Comparison of ENCODE assay signal across 11 mouse cellular contexts in genomic region chr15:95370720-95371395, GRCm38 (mm10).
DNase-seq lines count a peak whose midpoint lies in the region; ATAC-seq and TF ChIP-seq lines count a peak whose summit lies in the region.
"Had no signal": no experiment of that assay in that cellular context is flagged by ENCODE, and none has a peak within 500 bp of the region (broad histone marks: within the 10 kb centered on the region; RNA-seq: fewer than 3 reads in every experiment).

No protein-coding gene starts in this region.

- H3K36me3 ChIP-seq in forebrain, embryonic 13.5 days (ENCODE audit: poor library complexity, severe bottlenecking): peaks cover 3% of the 10 kb centered on the region; the same call in 1 of the 2 replicates
- no peaks in the 10 kb centered on the region for H3K36me3 ChIP-seq in forebrain, embryonic 12.5 days (replicated peaks)
- no peaks in the 10 kb centered on the region for H3K36me3 ChIP-seq in C2C12 (ENCODE audit: control insufficient read depth, insufficient read depth)
- no peaks in the 10 kb centered on the region for H3K36me3 ChIP-seq in thymus, adult 2 months (ENCODE audit: control insufficient read depth, insufficient read depth, low read length)
- H3K36me3 ChIP-seq: embryonic facial prominence, embryonic 13.5 days; heart, embryonic 13.5 days had no signal

- 78% methylated on average over 16 of the region's 16 CpGs for WGBS in forebrain, embryonic 13.5 days
- WGBS in forebrain, embryonic 12.5 days: 83% methylated on average over 16 of the region's 16 CpGs
- 81% methylated on average over 16 of the region's 16 CpGs for WGBS in thymus, adult 2 months

- H3K79me3 ChIP-seq in C2C12 (ENCODE audit: low read depth): no peaks in the 10 kb centered on the region

- no peaks in the 10 kb centered on the region for H3K27me3 ChIP-seq in forebrain, embryonic 13.5 days
- H3K27me3 ChIP-seq in forebrain, embryonic 12.5 days: no peaks in the 10 kb centered on the region
- no peaks in the 10 kb centered on the region for H3K27me3 ChIP-seq in C2C12 (ENCODE audit: control insufficient read depth, insufficient read depth, insufficient read length)
- H3K27me3 ChIP-seq in thymus, adult 2 months (ENCODE audit: control insufficient read depth, insufficient read depth, low read length): no peaks in the 10 kb centered on the region
- H3K27me3 ChIP-seq: embryonic facial prominence, embryonic 13.5 days; heart, embryonic 13.5 days had no signal

- no peak for TF ChIP-seq POLR2A in thymus, adult 2 months (IDR thresholded peaks at IDR 0.05; ENCODE audit: control insufficient read depth, extremely low read depth, insufficient read depth, low read length, poor library complexity)

- H3K4me1 ChIP-seq in forebrain, embryonic 13.5 days: no peaks in the 10 kb centered on the region
- H3K4me1 ChIP-seq in forebrain, embryonic 12.5 days: 0 out of 2 replicates have a peak, but pooled peaks cover 8% of the 10 kb centered on the region
- H3K4me1 ChIP-seq in thymus, adult 2 months (replicated peaks; ENCODE audit: control insufficient read depth, insufficient read depth, low read length): no peaks in the 10 kb centered on the region
- H3K4me1 ChIP-seq: embryonic facial prominence, embryonic 13.5 days; heart, embryonic 13.5 days had no signal

- no peak overlapping the region for H3K4me3 ChIP-seq in forebrain, embryonic 13.5 days
- H3K4me3 ChIP-seq in forebrain, embryonic 12.5 days (replicated peaks): no peak overlapping the region
- H3K4me3 ChIP-seq in C2C12 (ENCODE audit: insufficient read depth, poor library complexity, severe bottlenecking): peak overlapping the region; percentile 18
- no peak overlapping the region for H3K4me3 ChIP-seq in thymus, adult 2 months (ENCODE audit: control insufficient read depth, insufficient read depth, low read length)
- H3K4me3 ChIP-seq: embryonic facial prominence, embryonic 13.5 days; heart, embryonic 13.5 days had no signal

- H3K27ac ChIP-seq in forebrain, embryonic 13.5 days: no peak overlapping the region
- no peak overlapping the region for H3K27ac ChIP-seq in forebrain, embryonic 12.5 days
- no peak overlapping the region for H3K27ac ChIP-seq in thymus, adult 2 months (ENCODE audit: control insufficient read depth, insufficient read depth, low read length)
- H3K27ac ChIP-seq: embryonic facial prominence, embryonic 13.5 days; heart, embryonic 13.5 days; macrophage had no signal

- peak overlapping the region; percentile 56 for H3ac ChIP-seq in C2C12 (ENCODE audit: control insufficient read depth, insufficient read length, low read depth)

- H3K4me2 ChIP-seq in forebrain, embryonic 13.5 days: no peak overlapping the region
- no peak overlapping the region for H3K4me2 ChIP-seq in forebrain, embryonic 12.5 days
- H3K4me2 ChIP-seq: embryonic facial prominence, embryonic 13.5 days; heart, embryonic 13.5 days had no signal

- ATAC-seq in forebrain, embryonic 13.5 days: peak; percentile 48; the same call in 1 of the 2 replicates
- ATAC-seq in forebrain, embryonic 12.5 days (ENCODE audit: low FRiP score): no peak

- H3K9ac ChIP-seq in forebrain, embryonic 13.5 days: no peak overlapping the region
- no peak overlapping the region for H3K9ac ChIP-seq in forebrain, embryonic 12.5 days
- H3K9ac ChIP-seq: embryonic facial prominence, embryonic 13.5 days; heart, embryonic 13.5 days had no signal

- no peaks in the 10 kb centered on the region for H3K79me2 ChIP-seq in C2C12 (ENCODE audit: control insufficient read depth, insufficient read depth)

- DNase-seq in cerebellum, postnatal 10 days: peak; percentile 73 to 79
- peak; percentile 57 for DNase-seq in left cerebral cortex, postnatal 4 days
- DNase-seq in thymus, adult 2 months: no peak
- DNase-seq in heart, adult 9 months (ENCODE audit: low spot score in 2 of 2): no peak
- no peak for DNase-seq in heart, adult 11 months

- intact Hi-C loops in left cerebral cortex, postnatal 4 days (cut with DNase I): no loop called here

- TF ChIP-seq CTCF in C2C12 (IDR thresholded peaks at IDR 0.05; ENCODE audit: control insufficient read depth, insufficient read depth, insufficient read length): no peak
- no peak for TF ChIP-seq CTCF in thymus, adult 2 months (IDR thresholded peaks at IDR 0.05; ENCODE audit: borderline replicate concordance, control insufficient read depth, extremely low read depth, insufficient read depth, low read length, poor library complexity)

- H3K9me3 ChIP-seq in forebrain, embryonic 13.5 days (replicated peaks): no peaks in the 10 kb centered on the region
- H3K9me3 ChIP-seq in forebrain, embryonic 12.5 days: no peaks in the 10 kb centered on the region
- H3K9me3 ChIP-seq: embryonic facial prominence, embryonic 13.5 days; heart, embryonic 13.5 days had no signal

TF ChIP-seq in C2C12, 6 proteins besides CTCF, POLR2A, EP300 and RAD21:
- TF ChIP-seq USF1 (IDR thresholded peaks at IDR 0.05; ENCODE audit: low read depth) (no peak), FOSL1 (IDR thresholded peaks at IDR 0.05; ENCODE audit: insufficient read depth, low read length, poor library complexity, severe bottlenecking) (no peak), MAX (IDR thresholded peaks at IDR 0.05) (peak; percentile 13), CEBPB (IDR thresholded peaks at IDR 0.05; ENCODE audit: low read depth) (peak; percentile 82), MYOG (IDR thresholded peaks at IDR 0.05; ENCODE audit: control insufficient read depth, extremely low read depth, insufficient read length) (no peak), MYOD1 (IDR thresholded peaks at IDR 0.05; ENCODE audit: control insufficient read depth, insufficient read length, low read depth) (peak; percentile 1)

Comparison
In these comparisons a context has a peak if more than half of its experiments do, and no peak if none do; other contexts are left out.
1. DNase-seq: peak in cerebellum, postnatal 10 days (2 of 2) and left cerebral cortex, postnatal 4 days (single experiment); none in thymus, adult 2 months (single experiment), heart, adult 9 months (0 of 2) and heart, adult 11 months (single experiment).